Mouse (Mus musculus) adrenal gland (tissue): ENCODE data around the gene 4930556J24Rik.

Source experiments
- intact Hi-C: fragments of 180-260 bp; cut with DNase I; formaldehyde crosslinking; loops from one replicate; pipeline ENCODE4 v1.15.1; 2025

Gene 4930556J24Rik

DNA sequence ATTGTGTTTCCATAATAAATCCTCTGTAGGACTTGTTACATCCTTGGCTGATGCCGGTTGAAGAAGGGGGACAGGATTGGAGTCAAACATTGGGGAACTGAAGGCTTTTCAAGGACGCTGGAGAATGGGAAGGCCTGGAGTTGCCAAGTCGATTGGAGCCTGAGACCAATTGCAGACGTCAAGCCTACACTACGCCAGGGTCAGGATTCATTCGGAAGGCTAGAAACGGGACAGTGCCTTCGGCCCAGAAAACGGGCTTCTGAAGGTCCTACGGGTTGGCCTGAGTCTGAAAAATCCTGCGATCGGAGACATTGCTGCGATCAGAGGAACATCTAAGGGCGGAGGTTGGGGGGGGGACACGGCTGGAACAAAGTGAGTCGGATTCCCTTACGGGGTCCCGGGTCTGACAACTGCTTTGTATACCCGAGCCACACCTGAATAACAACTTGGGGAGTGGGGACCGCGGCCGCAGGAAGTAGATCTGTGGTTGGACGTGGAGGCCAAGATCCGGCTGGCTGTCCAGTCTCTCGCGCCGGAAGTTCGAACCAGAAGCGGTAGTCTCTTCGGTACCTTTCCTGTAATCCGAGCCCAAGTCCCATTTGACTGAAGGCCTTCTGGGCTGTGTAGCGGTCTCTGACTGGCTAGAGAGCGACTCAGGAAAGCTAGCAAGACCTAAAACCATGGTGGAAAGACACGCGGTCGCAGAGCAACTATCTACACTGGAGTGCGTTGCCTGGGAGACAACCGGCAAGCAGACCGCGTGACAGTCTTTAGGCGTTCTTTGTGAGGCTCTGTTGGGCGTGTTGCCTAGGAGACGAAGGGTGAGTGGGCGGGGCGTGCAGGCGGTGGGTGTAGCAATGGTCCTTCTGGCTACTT, 81.9 kb downstream of the 4930556J24Rik start, which contains the start of the genes 4921536K21Rik and Dusp18:
Gene 4921536K21Rik, minus strand, starts transcription at position 693 of the 876 bp plus-strand sequence.
Gene Dusp18, plus strand, starts transcription at position 835 of the 876 bp plus-strand sequence.
- intact Hi-C loops = no loop called here

GRCm38 (mm10) chr11:3893970-3894369, 82.6 kb downstream of the 4930556J24Rik start:
- intact Hi-C loops = no loop called here
